Mouse (Mus musculus) layer of hippocampus, postnatal 10 days (tissue): Measurements from ENCODE around the gene Pot1a. TPM values are rescaled to one million over a fixed set of nuclear protein-coding genes. Genes with fewer than 3 reads are reported as not detected.

Experiments
- DNase-seq, 2 experiments: peaks; one replicate each; pipeline ENCODE4 v3.0.0; 2021; ENCODE audit warnings: low spot score in 2 of 2
- long read RNA-seq: library from polyadenylated mRNA; stranded (forward); transcript quantifications from one replicate; pipeline ENCODE4 v2.0.0, GENCODE M21; 2023
- total RNA-seq, 2 experiments: library from RNA; stranded (reverse); gene quantifications; 2 replicates each; pipeline ENCODE4 v1.2.3; 2021

The Pot1a gene
- 10 to 100 TPM; 12.0 to 14.3 TPM for total RNA-seq
- long read RNA-seq, partial matches to known transcripts: 0 of 6 reads
- long read RNA-seq, other reads (novel, unspliced or antisense): 2 of 6 reads

GRCm38 (mm10) chr6:25808806-25809495 lies at the start of gene Pot1a:
Gene Pot1a (minus strand): TSS chr6:25809246.
- peak; percentile 96 to 97 for DNase-seq

DNA sequence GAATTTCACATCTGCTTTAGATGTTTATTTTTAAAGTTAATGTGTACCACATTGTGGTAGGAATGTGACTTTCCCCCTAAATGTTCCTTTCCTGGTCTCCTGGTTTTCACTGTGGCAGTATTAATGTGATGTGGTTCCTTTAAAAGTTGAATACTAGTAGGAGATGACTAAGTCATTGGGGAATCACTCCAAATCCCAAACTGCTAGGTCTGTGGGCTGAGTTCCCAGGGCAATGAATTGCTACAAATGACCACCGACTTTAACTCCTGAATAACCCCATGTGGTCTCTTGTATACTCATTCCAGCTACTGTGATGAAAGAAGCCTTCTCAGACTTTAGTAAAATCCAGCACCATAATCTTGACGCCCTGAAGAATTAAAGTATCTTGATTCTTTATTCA lies 27.2 kb upstream of the Pot1a start:
- no peak for DNase-seq

DNA sequence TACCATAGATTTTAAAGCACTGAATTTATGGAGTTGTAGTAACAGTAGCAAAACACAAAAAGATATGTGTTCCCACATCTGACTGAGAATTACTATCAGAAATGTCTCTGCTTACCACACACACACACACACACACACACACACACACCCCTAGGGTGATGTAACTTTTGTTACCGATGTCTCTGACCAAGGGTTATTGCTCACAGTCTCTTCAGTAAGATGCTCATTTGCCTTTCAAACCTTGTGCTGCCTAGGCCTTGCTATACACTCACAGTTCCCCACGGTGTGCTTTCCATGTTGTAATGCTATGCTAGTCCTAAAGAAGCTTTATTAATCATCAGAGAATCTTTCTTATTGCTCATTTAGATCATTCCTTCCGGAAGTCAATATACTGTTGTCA lies 3.0 kb downstream of the Pot1a start:
- no peak for DNase-seq

GRCm38 (mm10) chr6:25802269-25802668 lies 6.8 kb downstream of the Pot1a start:
- no peak for DNase-seq

GRCm38 (mm10) chr6:25801230-25801629 lies 7.8 kb downstream of the Pot1a start:
- no peak for DNase-seq

- no peak for DNase-seq
These were observed 40.8 kb downstream of the Pot1a start for GRCm38 (mm10) chr6:25768238-25768637.

DNA sequence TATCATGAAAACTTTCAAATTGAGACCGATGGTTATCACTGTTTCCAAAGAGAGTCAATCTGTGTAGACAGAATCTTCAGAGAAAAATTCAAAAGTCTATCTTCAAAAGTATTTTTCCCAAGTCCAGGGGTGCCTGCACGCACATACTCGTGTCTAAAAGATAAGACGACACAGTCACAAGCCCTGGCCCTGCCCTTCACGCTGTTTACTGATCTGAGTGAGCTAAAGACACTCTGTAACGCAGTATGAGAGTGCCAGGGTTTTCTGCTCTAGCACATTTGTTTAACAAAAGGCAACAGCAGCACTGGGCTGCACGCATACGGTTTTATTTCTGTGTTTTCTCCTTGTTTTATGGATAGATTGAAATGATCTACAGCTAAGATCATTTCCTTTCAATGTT lies 41.5 kb downstream of the Pot1a start:
- no peak for DNase-seq

DNA sequence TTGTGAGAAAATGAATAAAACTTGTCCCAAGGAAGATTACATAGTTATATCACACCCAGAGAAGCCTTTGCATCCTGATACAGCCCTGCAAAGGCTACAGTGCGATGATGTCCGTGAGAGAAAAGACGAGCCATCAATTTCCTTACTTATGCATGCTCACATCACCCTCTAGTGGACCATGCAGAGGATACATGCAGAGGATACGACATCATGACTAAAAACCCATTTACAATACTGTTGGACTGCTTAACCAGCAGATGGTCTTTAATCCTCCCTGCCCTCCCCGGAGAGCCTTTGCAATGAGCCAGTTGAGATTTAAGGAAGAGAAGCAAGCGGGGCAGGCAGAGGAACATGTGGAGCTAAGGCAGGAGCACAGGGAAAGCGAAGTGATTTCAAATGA lies 42.0 kb downstream of the Pot1a start:
- peak; percentile 35 to 46 for DNase-seq

- no peak for DNase-seq
These were observed 42.8 kb downstream of the Pot1a start for GRCm38 (mm10) chr6:25766283-25766682.

DNA sequence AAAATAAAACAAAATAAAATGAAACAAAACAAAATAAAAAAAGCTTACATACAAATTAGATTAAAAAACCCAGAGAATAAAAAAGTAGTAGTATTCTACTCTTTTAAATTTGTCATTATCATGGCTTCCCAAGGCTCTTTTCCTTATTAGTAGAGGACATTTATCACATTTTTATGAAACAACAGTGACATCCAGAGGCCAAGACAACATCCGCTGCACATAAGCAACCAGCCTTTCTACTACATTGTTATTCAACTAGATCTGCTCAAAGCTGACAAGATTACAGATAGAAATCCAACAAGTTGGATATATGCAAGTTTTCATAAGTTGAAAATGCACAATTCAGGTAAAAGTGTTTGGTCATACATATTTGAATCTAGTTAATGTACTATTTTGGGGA lies 56.4 kb downstream of the Pot1a start:
- no peak for DNase-seq

DNA sequence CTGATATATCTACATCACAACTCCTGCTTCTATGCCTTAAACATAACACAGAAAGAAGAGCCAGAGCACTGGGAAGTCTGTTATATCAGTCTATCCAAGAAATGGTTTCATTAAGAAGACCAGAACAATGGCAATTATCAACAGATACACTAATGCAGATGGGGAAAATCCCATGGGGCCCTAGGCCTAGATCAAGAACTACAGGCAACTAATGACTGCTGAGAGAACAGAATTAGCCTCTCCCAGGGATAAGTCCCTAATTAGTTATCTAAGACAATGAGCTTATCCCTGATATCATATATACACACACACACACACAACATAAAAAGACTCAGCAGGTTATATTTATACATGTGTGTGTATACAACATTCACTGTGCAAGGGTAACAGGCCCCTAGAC lies 72.5 kb downstream of the Pot1a start:
- no peak for DNase-seq

- DNase-seq: no peak
These were observed 82.5 kb downstream of the Pot1a start for GRCm38 (mm10) chr6:25726560-25726959.

DNA sequence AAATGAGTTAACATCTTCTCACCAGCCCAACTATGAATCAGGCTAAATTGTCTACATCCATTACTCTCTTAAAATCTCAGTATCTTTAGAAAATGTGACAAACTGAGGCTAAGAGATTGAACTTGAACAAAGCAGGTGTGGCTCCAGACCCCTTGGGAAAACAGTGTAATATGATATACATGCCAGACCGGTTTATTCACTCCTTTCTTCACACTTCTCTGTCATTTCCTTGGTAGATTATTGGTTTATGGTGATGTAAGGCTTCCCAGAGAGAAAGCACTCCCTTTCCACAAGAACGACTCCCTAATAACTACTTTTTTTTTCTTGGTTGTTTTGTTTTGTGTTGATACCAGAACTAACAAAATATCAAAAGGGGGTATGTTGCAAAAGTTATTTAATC lies 98.4 kb downstream of the Pot1a start:
- no peak for DNase-seq

- DNase-seq: peak; percentile 75 to 76
These were observed 99.7 kb downstream of the Pot1a start for GRCm38 (mm10) chr6:25709250-25709895.

GRCm38 (mm10) chr6:25699956-25700355 lies 109.1 kb downstream of the Pot1a start:
- no peak for DNase-seq

Other genes starting within 250 kb of the Pot1a start
- 10 to 100 TPM; 30.4 to 31.8 TPM for gene Gpr37, start 118.5 kb downstream of the Pot1a start, total RNA-seq